Mouse (Mus musculus): ENCODE measurements at regions not wholly inside any gene's neighbourhood (a gene's known extent, or its start where the extent isn't known, plus 50 kb on each side); places are given as distances from the start of the nearest gene placed in this dataset.
A peak's percentile ranks its signal among the peaks of the same experiment; 100 is the strongest.

GRCm38 (mm10) chr11:18163156-18164024, 209.7 kb upstream of the Etaa1 start:
- no peaks in the 10 kb centered on the region for H3K4me1 ChIP-seq (ENCODE audit: control insufficient read depth, insufficient read depth, low read length)
- 28% methylated on average over 5 of the region's 5 CpGs for WGBS
- H3K27ac ChIP-seq (ENCODE audit: insufficient read depth, low read depth, low read length): peak overlapping the region; percentile 89
- no peak overlapping the region for H3K4me3 ChIP-seq (ENCODE audit: insufficient read depth, low read depth, low read length)
- TF ChIP-seq CTCF (IDR thresholded peaks at IDR 0.05; ENCODE audit: insufficient read depth, low read depth, low read length): no peak
- no peak for TF ChIP-seq POLR2A (IDR thresholded peaks at IDR 0.05; ENCODE audit: insufficient read depth, low read depth, low read length)

GRCm38 (mm10) chr11:18156506-18156905, 202.8 kb upstream of the Etaa1 start:
- WGBS: 60% methylated on average over 4 of the region's 4 CpGs
- TF ChIP-seq POLR2A (IDR thresholded peaks at IDR 0.05; ENCODE audit: insufficient read depth, low read depth, low read length) (no peak), CTCF (IDR thresholded peaks at IDR 0.05; ENCODE audit: insufficient read depth, low read depth, low read length) (no peak)
- no peak overlapping the region for H3K4me3 ChIP-seq (ENCODE audit: insufficient read depth, low read depth, low read length)
- peaks cover 5% of the 10 kb centered on the region for H3K4me1 ChIP-seq (ENCODE audit: control insufficient read depth, insufficient read depth, low read length)
- H3K27ac ChIP-seq (ENCODE audit: insufficient read depth, low read depth, low read length): no peak overlapping the region

GRCm38 (mm10) chr11:18151788-18152563, 198.3 kb upstream of the Etaa1 start:
- no peak overlapping the region for H3K27ac ChIP-seq (ENCODE audit: insufficient read depth, low read depth, low read length)
- TF ChIP-seq POLR2A (IDR thresholded peaks at IDR 0.05; ENCODE audit: insufficient read depth, low read depth, low read length): no peak
- peak; percentile 57 for TF ChIP-seq CTCF (IDR thresholded peaks at IDR 0.05; ENCODE audit: insufficient read depth, low read depth, low read length)
- no peak overlapping the region for H3K4me3 ChIP-seq (ENCODE audit: insufficient read depth, low read depth, low read length)
- 25% methylated on average over 6 of the region's 6 CpGs for whole genome bisulfite sequencing
- H3K4me1 ChIP-seq (ENCODE audit: control insufficient read depth, insufficient read depth, low read length): peaks cover 5% of the 10 kb centered on the region

- H3K4me3 ChIP-seq (ENCODE audit: insufficient read depth, low read depth, low read length): no peak overlapping the region
- 80% methylated on average over 4 of the region's 4 CpGs for WGBS
- H3K27ac ChIP-seq (ENCODE audit: insufficient read depth, low read depth, low read length): no peak overlapping the region
- H3K4me1 ChIP-seq (ENCODE audit: control insufficient read depth, insufficient read depth, low read length): peaks cover 5% of the 10 kb centered on the region
- TF ChIP-seq POLR2A (IDR thresholded peaks at IDR 0.05; ENCODE audit: insufficient read depth, low read depth, low read length) (no peak), CTCF (IDR thresholded peaks at IDR 0.05; ENCODE audit: insufficient read depth, low read depth, low read length) (no peak)
Measured at GRCm38 (mm10) chr11:18151369-18151768, 197.7 kb upstream of the Etaa1 start.

GRCm38 (mm10) chr11:18127488-18127887, 173.8 kb upstream of the Etaa1 start:
- TF ChIP-seq CTCF (IDR thresholded peaks at IDR 0.05; ENCODE audit: insufficient read depth, low read depth, low read length) (no peak), POLR2A (IDR thresholded peaks at IDR 0.05; ENCODE audit: insufficient read depth, low read depth, low read length) (no peak)
- no peak overlapping the region for H3K27ac ChIP-seq (ENCODE audit: insufficient read depth, low read depth, low read length)
- no peak overlapping the region for H3K4me3 ChIP-seq (ENCODE audit: insufficient read depth, low read depth, low read length)
- 50% methylated on average over 5 of the region's 5 CpGs for WGBS
- no peaks in the 10 kb centered on the region for H3K4me1 ChIP-seq (ENCODE audit: control insufficient read depth, insufficient read depth, low read length)

- WGBS: 90% methylated on average over 6 of the region's 6 CpGs
- no peak overlapping the region for H3K27ac ChIP-seq (ENCODE audit: insufficient read depth, low read depth, low read length)
- H3K4me1 ChIP-seq (ENCODE audit: control insufficient read depth, insufficient read depth, low read length): no peaks in the 10 kb centered on the region
- H3K4me3 ChIP-seq (ENCODE audit: insufficient read depth, low read depth, low read length): no peak overlapping the region
- no peak for TF ChIP-seq CTCF (IDR thresholded peaks at IDR 0.05; ENCODE audit: insufficient read depth, low read depth, low read length)
- TF ChIP-seq POLR2A (IDR thresholded peaks at IDR 0.05; ENCODE audit: insufficient read depth, low read depth, low read length): no peak
Measured at GRCm38 (mm10) chr11:18123031-18123430, 169.4 kb upstream of the Etaa1 start.

- no peak for TF ChIP-seq POLR2A (IDR thresholded peaks at IDR 0.05; ENCODE audit: insufficient read depth, low read depth, low read length)
- TF ChIP-seq CTCF (IDR thresholded peaks at IDR 0.05; ENCODE audit: insufficient read depth, low read depth, low read length): no peak
- Histone ChIP-seq H3K27ac (ENCODE audit: insufficient read depth, low read depth, low read length) (no peak overlapping the region), H3K4me1 (ENCODE audit: control insufficient read depth, insufficient read depth, low read length) (no peaks in the 10 kb centered on the region), H3K4me3 (ENCODE audit: insufficient read depth, low read depth, low read length) (no peak overlapping the region)
- WGBS: 76% methylated on average over 2 of the region's 2 CpGs
Measured at GRCm38 (mm10) chr11:18122616-18123015, 168.9 kb upstream of the Etaa1 start.

- no peak overlapping the region for H3K27ac ChIP-seq (ENCODE audit: insufficient read depth, low read depth, low read length)
- 40% methylated on average over 9 of the region's 9 CpGs for WGBS
- no peak for TF ChIP-seq POLR2A (IDR thresholded peaks at IDR 0.05; ENCODE audit: insufficient read depth, low read depth, low read length)
- TF ChIP-seq CTCF (IDR thresholded peaks at IDR 0.05; ENCODE audit: insufficient read depth, low read depth, low read length): no peak
- no peak overlapping the region for H3K4me3 ChIP-seq (ENCODE audit: insufficient read depth, low read depth, low read length)
- H3K4me1 ChIP-seq (ENCODE audit: control insufficient read depth, insufficient read depth, low read length): no peaks in the 10 kb centered on the region
Measured at GRCm38 (mm10) chr11:18115693-18116450, 162.2 kb upstream of the Etaa1 start.

Measured in olfactory bulb, adult 2 months (tissue).